ENCODE assay signal across 11 mouse cellular contexts in genomic region chr14:105744125-105744524, GRCm38 (mm10).
DNase-seq lines count a peak whose midpoint lies in the region; ATAC-seq and TF ChIP-seq lines count a peak whose summit lies in the region.
"Had no signal": no experiment of that assay in that cellular context is flagged by ENCODE, and none has a peak within 500 bp of the region (broad histone marks: within the 10 kb centered on the region; RNA-seq: fewer than 3 reads in every experiment).

No protein-coding gene starts in this region.

- WGBS in limb, embryonic 14.5 days = 48% methylated on average over 3 of the region's 3 CpGs
- WGBS in limb, embryonic 10.5 days = 83% methylated on average over 3 of the region's 3 CpGs
- 57% methylated on average over 3 of the region's 3 CpGs for WGBS in kidney, embryonic 16.5 days

- peak; percentile 77 for DNase-seq in limb, embryonic 14.5 days (ENCODE audit: low spot score)
- no peak for DNase-seq in limb, embryonic 10.5 days (ENCODE audit: low spot score)
- DNase-seq in gastrocnemius, postnatal 25 days = peak; percentile 57
- DNase-seq in telencephalon, adult 2 months (ENCODE audit: low read depth, low spot score) = peak; percentile 39
- no peak for DNase-seq in yolk sac, embryonic 10.5 days (ENCODE audit: low spot score)
- DNase-seq in natural killer cell, adult 2 months (ENCODE audit: low spot score in 2 of 2) = no peak
- DNase-seq: cerebellum, postnatal 36 days; right cerebral cortex, adult 18-20 months; thymus, postnatal 14 days had no signal

- no peaks in the 10 kb centered on the region for H3K9me3 ChIP-seq in limb, embryonic 14.5 days (ENCODE audit: control insufficient read depth, low read length)
- no peaks in the 10 kb centered on the region for H3K9me3 ChIP-seq in limb, embryonic 10.5 days (replicated peaks)
- H3K9me3 ChIP-seq in kidney, embryonic 16.5 days (ENCODE audit: low read length) = no peaks in the 10 kb centered on the region
- H3K9me3 ChIP-seq: liver, embryonic 15.5 days had no signal

- H3K27me3 ChIP-seq in limb, embryonic 14.5 days (ENCODE audit: control insufficient read depth, insufficient read depth, low read length) = no peaks in the 10 kb centered on the region
- H3K27me3 ChIP-seq in limb, embryonic 10.5 days (ENCODE audit: low read depth, poor library complexity, severe bottlenecking) = no peaks in the 10 kb centered on the region
- no peaks in the 10 kb centered on the region for H3K27me3 ChIP-seq in kidney, embryonic 16.5 days (ENCODE audit: insufficient read depth, low read length)
- H3K27me3 ChIP-seq: liver, embryonic 15.5 days had no signal

- H3K4me3 ChIP-seq in limb, embryonic 14.5 days (replicated peaks; ENCODE audit: low read length) = no peak overlapping the region
- H3K4me3 ChIP-seq in limb, embryonic 10.5 days = no peak overlapping the region
- H3K4me3 ChIP-seq in kidney, embryonic 16.5 days (ENCODE audit: low read length) = no peak overlapping the region
- H3K4me3 ChIP-seq: liver, embryonic 15.5 days had no signal

- peaks cover 12% of the 10 kb centered on the region for H3K4me1 ChIP-seq in limb, embryonic 14.5 days (ENCODE audit: control insufficient read depth, insufficient read depth, low read length)
- no peaks in the 10 kb centered on the region; the same call in 1 of the 2 replicates for H3K4me1 ChIP-seq in limb, embryonic 10.5 days
- peaks cover 11% of the 10 kb centered on the region; the same call in 1 of the 2 replicates for H3K4me1 ChIP-seq in kidney, embryonic 16.5 days (ENCODE audit: insufficient read depth, low read length)
- H3K4me1 ChIP-seq: liver, embryonic 15.5 days had no signal

- peak; percentile 58; the same call in 1 of the 2 replicates for ATAC-seq in limb, embryonic 14.5 days (ENCODE audit: low FRiP score, low read depth)
- ATAC-seq in kidney, embryonic 16.5 days (ENCODE audit: low FRiP score, low TSS enrichment) = 0 out of 2 replicates have a peak, but pooled peaks have one; percentile 54

- TF ChIP-seq POLR2A in limb, embryonic 14.5 days (IDR thresholded peaks at IDR 0.05; ENCODE audit: borderline replicate concordance, extremely low read depth, insufficient read depth, insufficient read length) = no peak

- H3K9ac ChIP-seq in limb, embryonic 14.5 days (ENCODE audit: low read depth, low read length, severe bottlenecking) = no peak overlapping the region
- H3K9ac ChIP-seq in kidney, embryonic 16.5 days (replicated peaks; ENCODE audit: low read length) = no peak overlapping the region
- H3K9ac ChIP-seq: liver, embryonic 15.5 days had no signal

- no peak overlapping the region for H3K27ac ChIP-seq in limb, embryonic 14.5 days (replicated peaks; ENCODE audit: low read depth, low read length)
- no peak overlapping the region for H3K27ac ChIP-seq in limb, embryonic 10.5 days
- peak overlapping the region; percentile 71 for H3K27ac ChIP-seq in kidney, embryonic 16.5 days (ENCODE audit: low read length)
- H3K27ac ChIP-seq: liver, embryonic 15.5 days had no signal

- no peaks in the 10 kb centered on the region for H3K36me3 ChIP-seq in limb, embryonic 14.5 days (ENCODE audit: control insufficient read depth, insufficient read depth, low read length)
- H3K36me3 ChIP-seq in limb, embryonic 10.5 days = no peaks in the 10 kb centered on the region
- no peaks in the 10 kb centered on the region for H3K36me3 ChIP-seq in kidney, embryonic 16.5 days (ENCODE audit: insufficient read depth, low read length)
- H3K36me3 ChIP-seq: liver, embryonic 15.5 days had no signal

- H3K4me2 ChIP-seq in limb, embryonic 14.5 days (replicated peaks; ENCODE audit: low read depth, low read length, severe bottlenecking) = no peak overlapping the region
- no peak overlapping the region for H3K4me2 ChIP-seq in kidney, embryonic 16.5 days (replicated peaks; ENCODE audit: low read depth, low read length)
- H3K4me2 ChIP-seq: liver, embryonic 15.5 days had no signal

Comparison
In these comparisons a context has a peak if more than half of its experiments do, and no peak if none do; other contexts are left out.
1. DNase-seq: peak in limb, embryonic 14.5 days (single experiment), gastrocnemius, postnatal 25 days (single experiment) and telencephalon, adult 2 months (single experiment); none in limb, embryonic 10.5 days (single experiment), yolk sac, embryonic 10.5 days (single experiment) and natural killer cell, adult 2 months (0 of 2).